Mouse (Mus musculus) layer of hippocampus, adult 2 months (tissue): ENCODE measurements around the gene Rprml. TPM values are rescaled to one million over a fixed set of nuclear protein-coding genes. Genes with fewer than 3 reads are reported as not detected.

Source experiments
- DNase-seq, 2 experiments: peaks; one replicate each; pipeline ENCODE4 v3.0.0; 2022; ENCODE audit warnings: low spot score in 2 of 2
- H3K27ac ChIP-seq: fragments of 200-600 bp; 2 replicates; pipeline ENCODE4 v1.8.1; 2022
- H3K4me3 ChIP-seq: fragments of 200-600 bp; 2 replicates; pipeline ENCODE4 v1.8.1; 2022; ENCODE audit warnings: mild to moderate bottlenecking
- CTCF ChIP-seq: fragments of 200-600 bp; conservative IDR thresholded peaks from 2 replicates; pipeline ENCODE4 v1.8.1; 2022; ENCODE audit warnings: antibody characterized with exemption, mild to moderate bottlenecking, moderate library complexity
- total RNA-seq, 2 experiments: library from RNA; stranded (reverse); gene quantifications; 2 replicates each; pipeline ENCODE4 v1.2.3; 2021

Gene Rprml
- total RNA-seq, 2 experiments from 2014 or later = 102 to 117 TPM

DNA sequence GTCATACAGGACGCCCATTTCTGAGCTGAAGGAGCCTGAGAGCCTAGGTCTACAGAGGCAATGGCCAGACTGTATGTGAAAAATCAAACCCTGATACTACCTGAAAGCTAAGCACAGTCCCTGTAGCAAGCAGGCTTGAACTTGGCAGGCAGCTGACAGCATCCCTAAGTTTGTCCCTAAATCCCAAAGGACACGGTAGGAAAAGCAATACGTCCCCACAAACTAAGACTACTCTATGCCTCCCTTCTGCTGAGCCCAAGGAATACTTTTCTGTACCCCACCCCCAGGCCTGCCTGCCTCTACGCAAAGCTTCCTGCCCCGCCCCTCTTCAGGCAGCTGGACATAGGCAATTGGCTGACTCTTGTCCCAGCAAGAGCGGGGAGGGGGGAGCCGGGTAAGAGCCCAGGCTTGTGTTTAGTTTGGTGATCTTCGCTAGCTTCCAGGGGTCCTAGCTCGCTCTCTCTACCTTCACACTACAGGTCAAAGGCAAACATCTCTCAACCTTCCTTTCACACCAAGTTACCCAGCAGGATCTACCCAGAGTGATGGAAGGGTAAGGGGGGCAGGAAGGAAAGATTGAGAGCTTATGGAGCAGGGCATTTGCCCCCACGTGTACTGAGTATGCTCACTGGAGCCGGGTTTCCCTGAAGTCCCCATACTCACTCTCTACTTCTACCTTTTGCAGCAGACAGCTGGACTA lies 1.3 kb upstream of the Rprml start:
- DNase-seq = peak in 1 of 2 experiments; percentile 9
- no peak overlapping the region for H3K4me3 ChIP-seq
- H3K27ac ChIP-seq = peak overlapping the region; percentile 95; the same call in 1 of the 2 replicates
- TF ChIP-seq CTCF = no peak

DNA sequence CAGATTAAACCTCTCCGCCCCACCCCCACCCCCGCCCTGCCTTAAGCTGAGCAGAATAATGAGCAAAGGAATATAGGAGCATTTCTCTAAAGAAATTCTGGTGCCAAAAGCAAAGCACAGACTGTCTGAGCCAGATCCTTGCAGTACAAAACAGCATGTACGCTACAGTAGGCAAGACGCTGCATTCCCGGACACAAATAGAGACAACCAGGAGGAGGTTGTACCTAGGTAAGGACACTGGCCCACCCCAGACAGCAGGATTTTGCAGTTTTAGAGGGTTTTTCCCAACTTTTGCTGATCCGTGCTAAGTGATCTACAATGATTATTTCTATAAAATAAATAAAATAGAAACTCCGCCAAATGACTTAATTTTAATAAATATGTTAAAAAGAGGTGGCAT lies 714 bp upstream of the Rprml start:
- Histone ChIP-seq H3K27ac (peak overlapping the region; percentile 95), H3K4me3 (peak overlapping the region; percentile 59)
- no peak for TF ChIP-seq CTCF
- peak in 1 of 2 experiments; percentile 24 for DNase-seq

DNA sequence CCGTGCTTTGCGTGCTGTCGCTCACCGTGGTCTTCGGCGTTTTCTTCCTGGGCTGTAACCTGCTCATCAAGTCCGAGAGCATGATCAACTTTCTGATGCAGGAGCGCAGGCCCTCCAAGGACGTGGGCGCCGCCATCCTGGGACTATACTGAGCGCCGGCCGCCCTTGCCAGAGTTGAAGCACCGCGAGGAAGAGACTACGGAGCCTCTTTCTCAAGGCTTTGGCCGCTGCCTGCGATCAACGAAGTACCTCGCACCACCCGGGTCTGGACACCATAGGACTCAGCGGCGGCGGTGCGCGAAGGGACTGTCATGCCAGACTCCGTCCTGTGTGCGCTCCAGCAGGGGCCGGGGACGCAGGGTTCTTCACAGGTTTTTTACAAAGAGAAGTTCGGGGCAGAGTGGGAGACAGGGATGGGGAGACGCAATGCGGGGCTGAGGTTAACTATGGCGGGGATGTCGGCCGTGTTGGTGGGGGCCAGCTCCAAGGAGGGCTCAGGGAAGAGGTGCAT lies 668 bp downstream of the Rprml start:
- peak overlapping the region; percentile 95 for H3K27ac ChIP-seq

DNA sequence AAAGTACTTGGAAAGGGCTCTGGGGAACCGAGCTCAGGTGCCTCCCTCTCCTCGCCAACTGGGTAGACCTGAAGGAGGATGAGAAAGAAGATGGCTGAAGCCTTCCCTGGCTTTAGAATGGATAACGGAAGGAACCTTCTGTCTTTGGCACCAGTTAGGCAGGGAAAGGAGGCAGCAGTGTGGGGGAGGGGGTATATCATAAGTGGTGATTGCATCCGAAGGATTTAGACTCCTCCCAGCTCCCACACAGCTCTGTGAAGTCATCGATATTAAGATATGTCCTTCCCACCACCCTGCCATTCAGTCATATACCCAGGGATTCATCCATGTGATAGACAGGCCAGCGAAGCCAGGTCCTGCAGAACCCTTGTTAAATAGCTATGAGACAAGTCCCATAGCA lies 2.1 kb downstream of the Rprml start:
- H3K4me3 ChIP-seq = peak overlapping the region; percentile 59
- peak in 1 of 2 experiments; percentile 69 for DNase-seq
- TF ChIP-seq CTCF = no peak
- H3K27ac ChIP-seq = peak overlapping the region; percentile 82

More for the DNA sequence above, 668 bp downstream of the Rprml start:
- TF ChIP-seq CTCF = no peak
- H3K4me3 ChIP-seq = peak overlapping the region; percentile 59
- DNase-seq = no peak

DNA sequence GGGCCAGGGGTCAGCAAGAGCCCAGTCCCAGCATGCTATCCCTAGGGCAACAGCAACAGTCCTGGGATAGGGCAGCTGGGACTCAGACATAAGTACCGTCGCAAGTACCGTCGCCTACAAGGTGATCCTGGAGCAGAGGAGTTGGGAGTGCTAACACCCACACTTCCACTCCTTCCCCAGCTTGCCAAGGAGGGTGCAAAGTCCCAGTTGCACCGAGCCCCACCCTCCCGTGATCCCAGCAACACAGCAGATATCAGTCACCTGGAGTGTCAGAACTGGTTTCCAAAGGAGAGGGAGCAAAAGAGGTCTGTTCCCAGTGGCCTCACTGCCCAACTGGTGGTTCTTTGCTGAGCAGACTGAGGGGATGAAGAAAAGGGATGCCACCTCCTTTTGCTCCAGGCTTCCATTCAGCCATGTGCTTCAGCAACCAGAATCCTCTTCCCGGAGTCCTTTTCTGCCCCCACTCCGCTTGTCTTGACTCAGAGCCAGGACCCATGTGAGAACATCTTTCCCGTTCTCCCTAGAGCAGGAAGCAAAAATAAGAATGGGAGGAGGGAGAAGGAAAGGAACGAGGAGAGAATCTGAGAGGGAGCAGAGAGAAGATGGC lies 4.1 kb downstream of the Rprml start:
- no peak overlapping the region for H3K4me3 ChIP-seq
- peak overlapping the region; percentile 82 for H3K27ac ChIP-seq
- no peak for TF ChIP-seq CTCF
- peak; percentile 56 to 71 for DNase-seq

DNA sequence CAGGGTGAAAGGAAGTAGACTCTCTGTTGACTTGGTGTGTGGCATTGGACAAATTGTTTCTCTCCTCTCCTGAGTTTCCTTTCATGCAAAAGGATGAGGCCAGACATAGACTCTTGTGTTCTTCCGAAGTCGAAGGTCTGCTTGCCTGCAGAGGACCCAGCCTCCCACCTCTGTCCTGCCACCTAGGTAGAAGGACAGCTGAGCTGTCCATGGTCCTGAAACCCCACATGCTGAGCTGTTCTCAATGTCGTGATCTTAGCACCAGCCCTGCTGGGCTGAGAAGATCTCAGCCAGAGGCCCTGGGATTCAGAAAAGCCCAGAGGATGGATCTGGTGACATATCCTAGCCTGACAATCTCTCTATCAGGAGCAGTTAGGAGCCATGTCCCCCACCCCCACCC lies 7.2 kb downstream of the Rprml start:
- no peak overlapping the region for H3K27ac ChIP-seq
- H3K4me3 ChIP-seq = no peak overlapping the region
- DNase-seq = no peak
- TF ChIP-seq CTCF = no peak

DNA sequence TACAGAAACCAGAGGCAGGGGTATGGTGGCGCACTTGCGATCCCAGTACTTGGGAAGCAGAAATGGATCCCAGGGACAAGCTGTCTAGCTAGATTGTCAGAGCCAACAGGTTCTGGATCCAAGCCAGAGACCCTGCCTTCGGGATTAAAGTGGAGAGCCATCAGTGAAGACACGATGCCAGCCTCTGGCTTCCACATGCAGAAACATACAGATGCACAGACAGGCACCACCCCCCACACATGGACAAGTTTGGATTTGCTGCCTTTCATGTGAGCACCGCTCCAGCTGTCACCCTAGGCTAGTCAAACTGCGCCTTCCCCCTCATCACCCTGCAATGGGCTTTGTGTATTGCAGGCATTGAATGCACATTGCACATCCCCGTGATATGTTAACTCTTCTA lies 8.8 kb downstream of the Rprml start:
- Histone ChIP-seq H3K27ac (no peak overlapping the region), H3K4me3 (no peak overlapping the region)
- TF ChIP-seq CTCF = no peak
- DNase-seq = no peak

DNA sequence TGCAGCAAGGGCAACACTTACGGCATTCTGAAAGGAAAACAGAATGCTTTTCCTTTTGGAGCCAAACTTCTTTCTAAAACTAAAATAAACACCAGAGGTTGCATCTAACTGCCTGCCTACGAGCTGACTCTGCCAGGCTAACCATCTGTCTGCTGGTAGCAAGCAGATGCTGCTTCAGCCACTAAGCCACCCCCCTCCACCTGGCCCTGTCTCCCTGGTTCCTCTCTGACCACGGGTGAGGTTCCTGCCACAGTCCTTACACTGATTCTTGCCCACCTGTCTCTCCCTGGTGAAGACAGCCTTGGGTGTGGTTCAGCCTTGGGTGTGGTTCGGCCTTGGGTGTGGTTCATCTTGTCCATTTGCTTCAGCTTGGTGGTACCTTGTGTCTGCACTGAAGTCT lies 12.5 kb downstream of the Rprml start:
- peak overlapping the region; percentile 77 for H3K27ac ChIP-seq
- no peak overlapping the region for H3K4me3 ChIP-seq
- TF ChIP-seq CTCF = no peak
- DNase-seq = peak in 1 of 2 experiments; percentile 55

DNA sequence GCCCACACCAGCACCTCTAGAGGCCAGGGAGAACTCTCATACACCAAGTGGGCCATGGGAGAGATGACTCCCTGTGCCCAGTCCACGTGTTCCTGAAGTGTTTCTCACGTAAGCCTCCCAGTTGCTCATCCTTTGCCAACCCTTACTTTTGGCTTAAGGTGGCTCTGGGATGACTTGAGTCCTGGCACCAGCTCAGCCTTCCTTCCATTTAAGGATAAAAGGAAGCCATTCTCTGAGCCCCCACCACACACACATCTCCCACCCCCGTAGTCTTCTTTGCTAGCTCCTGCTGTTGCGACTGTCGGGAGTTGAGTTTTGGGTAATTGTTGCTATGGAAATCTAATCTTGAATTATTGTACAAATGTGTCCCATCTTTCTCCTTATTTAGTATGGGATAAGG lies 13.2 kb downstream of the Rprml start:
- peak overlapping the region; percentile 77 for H3K27ac ChIP-seq
- H3K4me3 ChIP-seq = no peak overlapping the region
- peak; percentile 62 to 84 for DNase-seq
- no peak for TF ChIP-seq CTCF

DNA sequence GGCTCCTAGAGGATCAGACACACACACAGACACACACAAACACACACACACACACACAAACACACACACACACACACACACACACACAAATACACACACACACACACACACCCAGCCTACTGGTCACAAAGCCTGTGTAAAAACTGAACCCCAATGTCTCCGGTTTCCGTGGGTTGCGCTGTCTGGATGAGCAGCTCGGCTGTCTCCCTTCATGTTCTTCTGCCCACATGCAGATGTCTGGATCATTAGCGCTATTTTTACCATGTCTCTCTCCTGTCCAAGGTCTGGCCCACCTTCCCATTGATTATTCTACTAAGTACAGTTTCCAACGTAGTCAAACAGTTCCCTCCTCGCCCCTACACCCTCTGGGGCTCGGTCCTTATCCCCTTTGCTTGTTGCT lies 13.7 kb downstream of the Rprml start:
- TF ChIP-seq CTCF = no peak
- H3K4me3 ChIP-seq = no peak overlapping the region
- peak in 1 of 2 experiments; percentile 57 for DNase-seq
- H3K27ac ChIP-seq = peak overlapping the region; percentile 70; the same call in 1 of the 2 replicates

DNA sequence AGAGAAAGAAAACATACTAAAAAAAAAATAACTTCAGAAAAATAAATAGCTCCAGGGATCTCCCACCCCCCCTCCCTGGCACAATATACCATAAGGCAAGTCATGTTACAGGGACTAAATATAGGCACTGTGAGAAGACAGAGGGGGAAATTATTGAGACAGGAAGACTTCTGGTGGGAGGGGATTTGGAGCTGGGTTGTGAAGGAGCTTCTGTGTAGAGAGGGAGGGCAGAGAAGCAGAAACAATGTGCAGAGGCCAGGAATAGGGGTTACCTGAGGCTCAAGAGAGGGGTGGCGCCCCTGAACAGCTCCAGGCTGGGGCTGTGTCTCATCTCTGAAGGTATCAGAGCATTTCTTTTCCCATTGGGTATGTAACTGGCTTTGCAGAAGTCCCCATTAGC lies 16.3 kb downstream of the Rprml start:
- H3K27ac ChIP-seq = peak overlapping the region; percentile 87
- no peak for DNase-seq
- TF ChIP-seq CTCF = no peak
- no peak overlapping the region for H3K4me3 ChIP-seq

DNA sequence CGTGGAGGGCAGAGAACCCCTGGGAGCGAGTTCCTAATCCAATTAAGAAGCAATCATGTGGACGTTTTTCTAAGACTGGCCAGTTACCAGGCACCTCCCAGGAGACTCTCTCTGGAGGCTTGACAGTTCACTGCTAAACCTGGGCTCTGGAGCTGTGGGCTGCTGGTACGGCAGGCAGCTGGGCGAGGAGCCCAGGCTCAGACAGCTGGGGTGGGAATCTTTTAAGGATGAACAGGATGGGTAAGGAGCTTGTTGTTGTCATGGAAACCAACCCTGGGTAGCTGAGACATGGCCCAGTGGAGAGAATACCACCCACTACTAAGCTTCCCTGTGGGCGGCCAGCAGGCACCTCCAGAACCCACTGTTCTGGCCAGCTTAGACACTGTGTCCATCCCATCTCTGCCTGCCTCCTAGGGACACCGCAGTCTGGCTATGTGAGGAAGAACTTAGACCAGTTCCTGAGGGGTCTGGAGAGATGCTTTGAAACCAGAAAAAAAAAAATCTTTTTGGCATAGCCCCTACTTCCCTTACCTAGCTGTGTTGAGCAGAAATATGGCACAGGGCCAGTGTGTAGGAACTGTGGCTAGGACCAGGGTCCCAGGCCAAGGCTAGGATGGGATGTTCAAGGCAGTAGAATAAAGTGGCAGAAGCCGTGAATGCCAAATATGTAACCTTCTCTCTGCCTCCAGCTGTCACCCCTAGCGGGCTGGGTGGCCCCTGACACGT lies 17.0 kb downstream of the Rprml start:
- H3K4me3 ChIP-seq = no peak overlapping the region; the same call in 1 of the 2 replicates
- peak overlapping the region; percentile 87 for H3K27ac ChIP-seq
- peak; percentile 71 to 88 for DNase-seq
- TF ChIP-seq CTCF = no peak

DNA sequence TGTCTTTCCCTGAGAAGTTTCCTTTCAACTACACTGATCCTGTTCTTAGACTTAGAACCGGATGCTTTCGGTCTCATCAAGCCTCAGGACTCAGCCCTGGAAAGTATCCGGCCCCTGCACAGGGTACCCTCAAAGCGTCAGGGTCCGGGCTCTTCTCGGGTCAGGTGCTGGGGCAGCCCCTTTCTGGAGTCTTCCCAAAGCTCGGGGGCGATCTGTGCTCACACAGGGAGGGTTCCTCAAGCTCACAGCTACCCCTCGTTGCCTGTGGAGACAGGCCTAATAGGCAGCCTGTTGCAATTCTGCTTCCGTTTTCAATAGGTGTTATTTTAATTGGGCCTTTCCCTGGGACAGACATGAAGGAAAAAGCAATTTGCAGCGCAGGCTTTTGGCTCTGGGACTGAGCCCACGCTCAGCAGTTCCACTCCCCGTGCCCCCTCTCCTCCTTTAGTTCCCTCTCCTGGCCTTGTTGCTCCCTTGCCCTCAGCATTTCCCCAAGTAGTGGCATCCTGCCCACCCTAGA lies 17.6 kb downstream of the Rprml start:
- Histone ChIP-seq H3K27ac (peak overlapping the region; percentile 87), H3K4me3 (no peak overlapping the region; the same call in 1 of the 2 replicates)
- no peak; the same call in 1 of the 2 replicates for TF ChIP-seq CTCF
- no peak for DNase-seq
